Mouse (Mus musculus): Measurements from ENCODE around the gene Snn.

DNA sequence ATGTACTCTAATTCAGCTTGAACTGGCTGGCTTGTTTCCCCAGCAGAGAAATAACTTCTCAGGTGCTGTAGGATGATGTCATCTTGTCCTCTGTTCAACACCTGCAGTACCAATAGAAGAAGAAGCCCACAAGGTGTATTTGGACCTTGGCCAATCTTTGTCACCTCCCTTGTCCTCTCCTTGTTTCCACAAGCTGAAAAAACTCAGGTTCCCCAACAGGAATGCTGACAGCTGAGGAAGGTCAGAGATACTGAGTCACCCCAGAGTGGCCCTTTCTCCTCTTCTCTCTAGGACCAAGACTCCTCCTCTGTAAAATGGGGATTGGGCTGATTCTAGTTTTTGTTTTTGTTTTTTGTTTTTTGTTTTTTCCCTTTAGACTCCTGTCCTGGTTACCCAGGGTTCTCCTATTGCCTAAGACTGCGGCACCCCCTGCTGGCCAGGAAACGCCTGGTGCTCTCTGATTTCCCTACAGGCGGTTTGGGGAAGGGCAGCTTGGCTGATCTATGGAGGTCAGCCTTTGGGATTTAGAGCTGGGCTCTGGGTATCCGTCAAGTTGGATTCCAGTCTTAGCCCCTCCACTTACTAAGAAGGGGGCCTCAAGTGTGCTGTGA is 26.4 kb upstream of the Snn start:
- TF ChIP-seq TAL1 (conservative IDR thresholded peaks at IDR 0.05; ENCODE audit: low read depth, low read length) (no peak), CTCF (IDR thresholded peaks at IDR 0.05; ENCODE audit: low read depth, low read length) (peak; percentile 78), GATA1 (IDR thresholded peaks at IDR 0.05; ENCODE audit: borderline replicate concordance, low read length) (no peak)
